Mouse (Mus musculus) lung, postnatal 0 days (tissue): ENCODE measurements around the gene Slc1a7.

Source experiments
- CTCF ChIP-seq: IDR thresholded peaks from 2 replicates; pipeline ENCODE4 v1.5.1; 2016; ENCODE audit warnings: antibody characterized with exemption, mild to moderate bottlenecking
- EP300 ChIP-seq: IDR thresholded peaks from 2 replicates; pipeline ENCODE4 v1.6.1; 2016; ENCODE audit warnings: antibody characterized with exemption, mild to moderate bottlenecking, control low read depth

DNA sequence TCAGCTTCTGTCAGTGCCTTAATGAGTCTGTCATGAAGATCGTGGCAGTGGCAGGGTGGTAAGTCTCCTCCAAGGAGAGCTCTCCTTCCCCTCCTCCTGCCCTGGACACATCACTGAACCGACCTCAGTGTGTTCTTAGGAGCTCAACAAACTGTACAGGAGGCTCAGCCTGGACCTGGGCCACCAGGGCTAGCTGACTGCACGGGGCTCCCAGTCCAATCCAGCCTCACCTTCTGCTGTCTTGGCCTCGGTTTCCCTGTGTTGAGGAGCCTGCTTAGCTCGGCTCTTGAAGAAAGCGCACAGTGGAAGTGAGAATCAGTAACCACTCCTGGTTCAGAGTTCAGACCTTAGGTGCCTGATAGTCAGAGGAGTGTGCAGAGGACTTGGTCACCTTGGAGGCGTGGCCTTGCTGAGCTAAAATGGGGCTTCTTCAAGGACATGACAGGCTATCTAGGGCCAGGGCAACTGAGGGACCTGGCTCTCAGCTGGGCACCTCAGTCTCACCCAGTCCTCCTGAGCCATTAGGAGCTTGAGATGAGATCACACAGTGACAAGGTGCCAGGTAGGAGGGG is 39.5 kb downstream of the Slc1a7 start:
- TF ChIP-seq CTCF, result no peak
- TF ChIP-seq EP300, result no peak
